Mouse (Mus musculus) ES-E14 (cell line): ENCODE results near the gene Kremen2. TPM values are rescaled to one million over a fixed set of nuclear protein-coding genes. Genes with fewer than 3 reads are reported as not detected.

Experiments used
- DNase-seq: peaks from one replicate; pipeline ENCODE4 v3.0.0-alpha.2; 2013; ENCODE audit warnings: low read depth, low spot score
- H3K27ac ChIP-seq: 2 replicates; pipeline ENCODE4 v1.5.1; 2012; ENCODE audit warnings: low read depth, mild to moderate bottlenecking, low read length, moderate library complexity, mixed read lengths; ENCODE audit not compliant: poor library complexity, insufficient read depth, severe bottlenecking
- H3K36me3 ChIP-seq: 2 replicates; pipeline ENCODE4 v1.6.1; 2012; ENCODE audit warnings: mild to moderate bottlenecking, low read length, moderate library complexity, mixed read lengths; ENCODE audit not compliant: control insufficient read depth, poor library complexity, insufficient read depth, severe bottlenecking
- H3K4me1 ChIP-seq, 2 experiments: fragments of 150-350 bp in 1 of 2; sonication (generic) in 1 of 2; 2 replicates each; pipeline ENCODE4 v1.6.1; 2012; ENCODE audit warnings: low read length in 2 of 2, mild to moderate bottlenecking in 1 of 2, mixed read lengths in 1 of 2; ENCODE audit not compliant: control insufficient read depth in 2 of 2, insufficient read depth in 2 of 2, poor library complexity in 1 of 2
- H3K4me3 ChIP-seq, 2 experiments: fragments of 150-350 bp in 1 of 2; sonication (generic) in 1 of 2; 2 replicates each; pipeline ENCODE4 v1.5.1; 2012; ENCODE audit warnings: low read length in 2 of 2, low read depth in 1 of 2, mild to moderate bottlenecking in 1 of 2, mixed read lengths in 1 of 2; ENCODE audit not compliant: insufficient read depth in 1 of 2, poor library complexity in 1 of 2, severe bottlenecking in 1 of 2
- H3K9ac ChIP-seq: 2 replicates; pipeline ENCODE4 v1.6.1; 2012; ENCODE audit warnings: low read depth, mild to moderate bottlenecking, low read length, mixed read lengths; ENCODE audit not compliant: poor library complexity, insufficient read depth, severe bottlenecking
- H3K9me3 ChIP-seq: fragments of 150-350 bp; sonication (generic); 2 replicates; pipeline ENCODE4 v1.6.1; 2012; ENCODE audit warnings: low read depth, mild to moderate bottlenecking, low read length; ENCODE audit not compliant: control insufficient read depth, insufficient read depth
- CHD2 ChIP-seq: IDR thresholded peaks from 2 replicates; pipeline ENCODE4 v1.6.1; 2014; ENCODE audit warnings: mild to moderate bottlenecking, low read depth, low read length, inconsistent platforms
- HCFC1 ChIP-seq: IDR thresholded peaks from 2 replicates; pipeline ENCODE4 v1.6.1; 2012; ENCODE audit warnings: low read length, inconsistent platforms, borderline replicate concordance; ENCODE audit not compliant: insufficient read depth
- MAFK ChIP-seq: IDR thresholded peaks from 2 replicates; pipeline ENCODE4 v1.6.1; 2014; ENCODE audit warnings: mild to moderate bottlenecking, low read depth, low read length, inconsistent platforms; ENCODE audit not compliant: insufficient read depth
- ZC3H11A ChIP-seq: IDR thresholded peaks from 2 replicates; pipeline ENCODE4 v1.6.1; 2012; ENCODE audit warnings: low read depth, mild to moderate bottlenecking, inconsistent platforms, low read length, borderline replicate concordance
- ZNF384 ChIP-seq: IDR thresholded peaks from 2 replicates; pipeline ENCODE4 v1.6.1; 2012; ENCODE audit warnings: low read depth, low read length, inconsistent platforms
- in situ Hi-C, 2 experiments: fragments of 600-800 bp; cut with MboI; formaldehyde crosslinking; loops; one replicate each; pipeline ENCODE4 v1.15.1; 2025; ENCODE audit warnings: low sequenced_read_pairs in 2 of 2, inconsistent platforms in 1 of 2; ENCODE audit not compliant: unreplicated experiment in 2 of 2
- total RNA-seq: library from RNA; depleted of rRNA; stranded (reverse); fragments of 300-350 nt; gene quantifications from 2 replicates; pipeline ENCODE4 v1.2.3, GENCODE M21; 2012

Gene Kremen2
- total RNA-seq, 1 experiment, result 2.5 TPM

GRCm38 (mm10) chr17:23747471-23747870 lies 1.8 kb upstream of the Kremen2 start:
- DNase-seq, result no peak
- in situ Hi-C loops, result no loop called here
- H3K27ac ChIP-seq, result no peak overlapping the region
- no peak overlapping the region for H3K9ac ChIP-seq
- TF ChIP-seq ZNF384 (no peak), HCFC1 (no peak), CHD2 (no peak), ZC3H11A (no peak), MAFK (no peak)
- H3K4me1 ChIP-seq, result peaks cover 0 to 18% of the 10 kb centered on the region in 2 experiments; a peak in 1 of 4 replicates
- H3K4me3 ChIP-seq, result no peak overlapping the region
- no peaks in the 10 kb centered on the region; the same call in 1 of the 2 replicates for H3K36me3 ChIP-seq
- no peaks in the 10 kb centered on the region for H3K9me3 ChIP-seq

- H3K9ac ChIP-seq, result no peak overlapping the region
- H3K9me3 ChIP-seq, result no peaks in the 10 kb centered on the region
- no peak overlapping the region for H3K4me3 ChIP-seq
- no peaks in the 10 kb centered on the region; the same call in 1 of the 2 replicates for H3K36me3 ChIP-seq
- TF ChIP-seq HCFC1 (no peak), ZC3H11A (no peak), CHD2 (no peak), ZNF384 (no peak), MAFK (no peak)
- no peak for DNase-seq
- in situ Hi-C loops, result no loop called here
- peaks cover 0 to 20% of the 10 kb centered on the region in 2 experiments; a peak in 1 of 4 replicates for H3K4me1 ChIP-seq
- no peak overlapping the region for H3K27ac ChIP-seq
Measured at GRCm38 (mm10) chr17:23746767-23747166, 1.1 kb upstream of the Kremen2 start.

- Histone ChIP-seq H3K4me1 (peaks cover 0 to 20% of the 10 kb centered on the region in 2 experiments; a peak in 1 of 4 replicates), H3K27ac (no peak overlapping the region), H3K9ac (peak overlapping the region; percentile 10; the same call in 1 of the 2 replicates), H3K9me3 (no peaks in the 10 kb centered on the region), H3K36me3 (no peaks in the 10 kb centered on the region), H3K4me3 (peak overlapping the region; percentile 64)
- TF ChIP-seq HCFC1 (no peak), ZC3H11A (no peak), MAFK (no peak), ZNF384 (no peak), CHD2 (no peak)
- no peak for DNase-seq
- in situ Hi-C loops, result no loop called here
Measured at GRCm38 (mm10) chr17:23746311-23746710, 678 bp upstream of the Kremen2 start.

GRCm38 (mm10) chr17:23744651-23745050 lies 982 bp downstream of the Kremen2 start:
- Histone ChIP-seq H3K4me3 (peak overlapping the region; percentile 45 to 64; a peak in 3 of 4 replicates), H3K27ac (no peak overlapping the region), H3K9ac (no peak overlapping the region), H3K9me3 (no peaks in the 10 kb centered on the region), H3K36me3 (no peaks in the 10 kb centered on the region), H3K4me1 (peaks cover 0 to 23% of the 10 kb centered on the region in 2 experiments; a peak in 1 of 4 replicates)
- TF ChIP-seq CHD2 (no peak), ZNF384 (no peak), HCFC1 (no peak), ZC3H11A (no peak), MAFK (no peak)
- in situ Hi-C loops, result no loop called here
- no peak for DNase-seq
